Mouse (Mus musculus) testis, adult 2 months (tissue): ENCODE results near the gene Wdr95. TPM values are rescaled to one million over a fixed set of nuclear protein-coding genes. Genes with fewer than 3 reads are reported as not detected.

Experiments used
- H3K27ac ChIP-seq: fragments of 200-500 bp; 2 replicates; pipeline ENCODE4 v1.5.1; 2012; ENCODE audit warnings: low read depth, low read length; ENCODE audit not compliant: control insufficient read depth, insufficient read depth
- H3K27me3 ChIP-seq: fragments of 200-500 bp; 2 replicates; pipeline ENCODE4 v1.6.1; 2012; ENCODE audit warnings: mild to moderate bottlenecking, low read length, moderate library complexity; ENCODE audit not compliant: control insufficient read depth, insufficient read depth
- H3K36me3 ChIP-seq: fragments of 200-500 bp; 2 replicates; pipeline ENCODE4 v1.6.1; 2012; ENCODE audit warnings: mild to moderate bottlenecking, low read length; ENCODE audit not compliant: control insufficient read depth, insufficient read depth
- H3K4me1 ChIP-seq: fragments of 200-500 bp; 2 replicates; pipeline ENCODE4 v1.6.1; 2012; ENCODE audit warnings: low read length; ENCODE audit not compliant: control insufficient read depth, insufficient read depth
- H3K4me3 ChIP-seq: fragments of 200-500 bp; 2 replicates; pipeline ENCODE4 v1.5.1; 2012; ENCODE audit warnings: low read depth, mild to moderate bottlenecking, low read length, moderate library complexity, mixed read lengths; ENCODE audit not compliant: control insufficient read depth
- CTCF ChIP-seq: fragments of 200-500 bp; IDR thresholded peaks from 2 replicates; pipeline ENCODE4 v1.5.1; 2012; ENCODE audit warnings: low read depth, mild to moderate bottlenecking, inconsistent platforms, low read length, moderate library complexity; ENCODE audit not compliant: control insufficient read depth, insufficient read depth, insufficient replicate concordance
- POLR2A ChIP-seq: fragments of 200-500 bp; IDR thresholded peaks from 2 replicates; pipeline ENCODE4 v1.6.1; 2012; ENCODE audit warnings: low read depth, mild to moderate bottlenecking, inconsistent platforms, low read length, moderate library complexity; ENCODE audit not compliant: control insufficient read depth
- polyA plus RNA-seq: library from polyadenylated mRNA; depleted of rRNA; stranded (reverse); fragments of >200 nt; gene quantifications from 2 replicates; pipeline ENCODE4 v1.2.3, GENCODE M21; 2012

Wdr95 gene
- polyA plus RNA-seq, 1 experiment: 18.4 TPM

DNA sequence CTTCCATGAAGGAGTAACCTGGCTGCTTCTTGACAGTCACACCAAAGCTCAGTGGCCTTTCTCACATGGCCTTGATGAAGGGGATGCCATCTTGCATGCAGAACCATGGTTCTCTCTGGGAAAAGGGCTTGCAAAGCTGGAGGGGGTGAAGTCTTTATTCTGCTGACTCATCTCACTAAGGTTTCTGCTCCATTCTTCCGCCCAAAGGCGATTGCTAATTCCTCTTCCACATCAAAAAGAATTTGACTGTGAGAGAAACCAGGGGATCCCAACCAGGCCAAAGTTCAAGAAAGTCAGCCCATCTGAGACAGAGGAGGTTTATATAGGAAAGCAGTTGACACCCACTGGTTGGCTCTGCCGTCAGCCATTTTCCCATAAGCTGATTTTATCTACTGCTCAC is 61.5 kb downstream of the Wdr95 start:
- Histone ChIP-seq H3K27ac (no peak overlapping the region), H3K36me3 (no peaks in the 10 kb centered on the region)
- TF ChIP-seq POLR2A (no peak), CTCF (no peak)

DNA sequence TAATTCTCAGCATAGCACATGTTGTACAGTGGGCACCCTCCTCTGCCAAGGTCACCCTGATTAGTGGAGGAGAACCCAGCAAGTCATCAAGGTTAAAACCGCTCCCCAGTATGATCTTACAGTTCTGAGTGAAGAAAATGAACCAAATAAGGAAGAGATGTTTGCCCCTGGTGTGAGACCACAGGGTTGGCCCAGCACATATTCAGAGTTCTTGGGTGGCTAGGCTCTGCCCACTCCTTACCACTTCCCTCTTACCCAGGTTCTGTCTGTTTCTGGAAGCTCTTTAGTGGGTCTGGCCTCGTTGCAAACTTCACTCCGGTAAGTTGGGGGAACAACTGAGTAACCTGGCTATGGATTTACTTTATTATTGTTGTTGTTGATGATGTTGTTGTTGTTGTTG is 65.7 kb downstream of the Wdr95 start:
- Histone ChIP-seq H3K36me3 (no peaks in the 10 kb centered on the region), H3K4me1 (no peaks in the 10 kb centered on the region), H3K27ac (no peak overlapping the region), H3K27me3 (no peaks in the 10 kb centered on the region), H3K4me3 (no peak overlapping the region)
- TF ChIP-seq CTCF (no peak), POLR2A (no peak)

More for the DNA sequence above, 61.5 kb downstream of the Wdr95 start:
- Histone ChIP-seq H3K4me3 (no peak overlapping the region), H3K27me3 (no peaks in the 10 kb centered on the region), H3K4me1 (no peaks in the 10 kb centered on the region)

DNA sequence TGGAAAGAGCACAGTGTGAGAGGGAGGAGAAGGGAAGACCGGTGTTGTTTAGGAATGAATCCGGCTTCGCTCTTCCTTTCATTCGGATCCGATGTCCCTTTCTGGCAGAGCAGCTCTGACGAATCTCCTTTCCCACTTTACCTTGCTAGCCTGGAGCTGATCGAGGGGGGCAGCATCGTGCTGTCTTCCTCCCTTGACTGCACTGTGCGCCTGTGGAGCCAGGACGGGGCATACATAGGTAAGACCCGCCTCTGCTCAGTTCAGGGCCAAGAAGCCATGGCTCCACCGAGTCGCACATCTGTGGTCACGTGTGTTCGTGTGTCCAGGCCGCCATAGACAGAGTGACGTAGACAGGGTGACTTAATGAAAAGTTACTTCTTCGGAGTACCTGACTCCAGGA is 68.9 kb downstream of the Wdr95 start:
- Histone ChIP-seq H3K36me3 (no peaks in the 10 kb centered on the region), H3K27ac (no peak overlapping the region), H3K27me3 (no peaks in the 10 kb centered on the region), H3K4me3 (no peak overlapping the region), H3K4me1 (no peaks in the 10 kb centered on the region)
- no peak for TF ChIP-seq POLR2A
- no peak for TF ChIP-seq CTCF

DNA sequence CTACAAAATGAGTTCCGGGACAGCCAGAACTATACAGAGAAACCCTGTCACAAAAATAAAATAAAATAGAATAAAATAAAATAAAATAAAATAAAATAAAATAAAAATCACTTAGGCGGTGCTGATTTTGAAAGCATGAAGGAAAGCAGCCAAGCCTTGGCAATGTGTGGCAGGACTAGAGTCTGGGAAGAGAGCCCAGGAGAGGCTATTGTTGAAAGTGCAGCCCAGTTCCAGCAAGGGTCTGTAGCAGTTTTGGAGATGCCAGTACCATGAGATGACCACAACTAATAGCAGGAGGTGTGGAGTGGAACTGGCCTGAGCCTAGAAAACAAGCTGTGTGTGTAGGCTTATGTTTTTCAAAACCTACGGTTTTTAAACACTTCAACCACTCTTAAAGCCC is 73.5 kb downstream of the Wdr95 start:
- H3K27ac ChIP-seq: no peak overlapping the region
- H3K27me3 ChIP-seq: no peaks in the 10 kb centered on the region
- no peaks in the 10 kb centered on the region for H3K36me3 ChIP-seq
- H3K4me3 ChIP-seq: no peak overlapping the region
- TF ChIP-seq POLR2A (no peak), CTCF (no peak)
- no peaks in the 10 kb centered on the region for H3K4me1 ChIP-seq

DNA sequence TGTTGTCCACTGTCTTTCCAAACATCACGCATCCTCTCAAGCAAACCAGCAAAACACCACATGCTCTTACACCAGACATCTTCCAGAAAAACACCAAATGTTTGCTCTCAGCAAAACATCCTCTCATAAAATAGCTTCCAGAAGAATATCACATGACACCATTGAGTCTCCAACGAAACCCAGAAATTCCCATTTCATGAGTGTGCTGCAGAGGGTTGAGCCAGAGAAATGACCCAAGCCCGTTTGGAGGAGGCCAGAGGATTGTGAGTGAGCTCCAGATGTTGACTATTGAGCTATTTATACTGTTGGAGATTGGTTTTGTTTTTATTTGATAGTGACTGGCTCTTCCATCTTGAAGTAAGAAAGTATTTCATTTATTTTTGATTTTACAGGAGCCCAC is 74.8 kb downstream of the Wdr95 start:
- Histone ChIP-seq H3K4me3 (no peak overlapping the region), H3K27me3 (no peaks in the 10 kb centered on the region), H3K27ac (no peak overlapping the region), H3K4me1 (no peaks in the 10 kb centered on the region), H3K36me3 (no peaks in the 10 kb centered on the region)
- TF ChIP-seq CTCF: no peak
- TF ChIP-seq POLR2A: no peak

DNA sequence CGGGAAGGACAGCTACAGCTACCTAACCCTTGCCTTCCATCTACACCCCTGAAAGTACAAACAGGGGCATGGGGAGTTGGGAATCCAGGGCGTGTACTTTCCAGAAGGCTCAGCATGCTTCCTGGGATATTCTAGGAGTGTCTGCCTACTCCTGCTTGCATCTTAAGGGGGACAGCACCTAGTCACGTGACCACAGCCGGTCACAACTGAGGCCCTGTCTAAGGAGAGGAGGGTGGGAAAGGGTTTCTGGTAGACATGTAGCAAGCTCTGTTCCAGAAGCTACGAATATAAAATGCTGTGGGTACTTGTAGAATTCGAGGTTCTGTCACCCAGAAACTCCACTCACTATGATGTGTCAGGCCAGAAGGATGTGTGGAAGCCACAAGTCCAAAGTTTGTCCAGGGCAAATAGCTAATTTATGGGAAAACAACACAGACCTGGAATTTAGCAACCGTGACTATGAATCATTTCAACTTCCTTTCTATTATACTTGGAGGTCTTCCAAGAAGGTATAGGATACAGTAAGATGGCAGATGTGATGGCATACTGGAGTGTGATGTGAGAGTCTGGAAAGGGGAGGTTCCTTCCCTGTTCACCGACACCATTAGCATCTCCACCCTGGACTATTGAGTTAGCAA is 78.7 kb downstream of the Wdr95 start:
- H3K27me3 ChIP-seq: no peaks in the 10 kb centered on the region
- no peak for TF ChIP-seq CTCF
- TF ChIP-seq POLR2A: no peak
- H3K4me3 ChIP-seq: no peak overlapping the region
- H3K27ac ChIP-seq: no peak overlapping the region
- H3K4me1 ChIP-seq: no peaks in the 10 kb centered on the region
- no peaks in the 10 kb centered on the region for H3K36me3 ChIP-seq

DNA sequence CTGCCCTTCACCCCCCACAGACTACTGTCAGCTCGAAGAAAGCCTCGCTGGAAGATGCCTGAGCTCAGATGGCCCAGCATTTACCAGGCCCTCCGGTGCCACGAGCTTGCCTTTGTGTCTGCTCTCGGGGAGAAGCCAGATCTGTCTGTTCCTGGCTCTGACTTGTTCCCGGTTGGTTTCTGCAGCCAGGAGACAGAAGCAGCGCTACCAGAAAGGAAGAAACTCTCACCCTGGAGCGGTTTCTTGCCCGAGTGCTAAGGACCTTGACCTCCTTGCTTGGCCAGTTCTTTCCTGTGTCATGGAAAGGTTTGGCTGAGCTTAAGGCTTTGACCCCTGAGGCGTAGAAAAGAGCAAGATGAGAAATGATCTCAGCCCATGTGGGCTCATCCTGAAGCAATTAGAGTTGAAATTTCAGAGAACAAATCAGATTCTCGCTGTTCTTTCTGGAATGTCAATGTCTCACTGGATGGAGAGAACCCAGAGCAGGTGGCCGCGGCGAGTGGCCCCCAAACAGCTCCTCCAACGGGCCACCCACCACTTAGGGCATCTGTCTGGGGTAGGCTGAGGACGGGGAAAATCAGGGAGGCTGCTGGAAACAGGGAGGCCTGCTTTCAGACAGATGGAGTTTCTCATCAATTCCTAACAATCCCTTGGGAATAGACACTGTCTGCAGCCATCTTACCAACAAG is 83.1 kb downstream of the Wdr95 start:
- Histone ChIP-seq H3K27me3 (no peaks in the 10 kb centered on the region), H3K4me1 (no peaks in the 10 kb centered on the region), H3K4me3 (no peak overlapping the region), H3K27ac (no peak overlapping the region; the same call in 1 of the 2 replicates), H3K36me3 (no peaks in the 10 kb centered on the region; the same call in 1 of the 2 replicates)
- TF ChIP-seq POLR2A (no peak), CTCF (no peak)
